Mouse (Mus musculus) midbrain, embryonic 11.5 days (tissue): Measurements from ENCODE around the gene Pdhx. TPM values are rescaled to one million over a fixed set of nuclear protein-coding genes. Genes with fewer than 3 reads are reported as not detected.

Experiments
- ATAC-seq: fragments of 200-750 bp; cut with Nextera tagmentation; 2 replicates; pipeline ENCODE4 v1.8.0; 2017; ENCODE audit warnings: moderate TSS enrichment, moderate library complexity; ENCODE audit not compliant: low FRiP score
- DNase-seq: peaks from one replicate; pipeline ENCODE4 v3.0.0; 2015; ENCODE audit warnings: low spot score; ENCODE audit errors: missing footprints
- H3K27ac ChIP-seq: fragments of 300-500 bp; sonication (generic); 2 replicates; pipeline ENCODE4 v1.5.1; 2014; ENCODE audit warnings: low read depth, low read length
- H3K27me3 ChIP-seq: fragments of 300-500 bp; sonication (generic); 2 replicates; pipeline ENCODE4 v1.6.1; 2014; ENCODE audit warnings: mild to moderate bottlenecking, low read length, moderate library complexity, mixed read lengths; ENCODE audit not compliant: control insufficient read depth, insufficient read depth
- H3K36me3 ChIP-seq: fragments of 300-500 bp; sonication (generic); 2 replicates; pipeline ENCODE4 v1.6.1; 2014; ENCODE audit warnings: mild to moderate bottlenecking, low read length, moderate library complexity, mixed read lengths; ENCODE audit not compliant: control insufficient read depth, insufficient read depth
- H3K4me1 ChIP-seq: fragments of 300-500 bp; sonication (generic); 2 replicates; pipeline ENCODE4 v1.6.1; 2014; ENCODE audit warnings: low read length; ENCODE audit not compliant: control insufficient read depth, insufficient read depth
- H3K4me2 ChIP-seq: fragments of 300-500 bp; sonication (generic); 2 replicates; pipeline ENCODE4 v1.6.1; 2014; ENCODE audit warnings: mild to moderate bottlenecking, moderate library complexity
- H3K4me3 ChIP-seq: fragments of 300-500 bp; sonication (generic); 2 replicates; pipeline ENCODE4 v1.5.1; 2014; ENCODE audit warnings: low read depth, low read length
- H3K9ac ChIP-seq: fragments of 300-500 bp; sonication (generic); 2 replicates; pipeline ENCODE4 v1.6.1; 2014; ENCODE audit warnings: low read length
- H3K9me3 ChIP-seq: fragments of 300-500 bp; sonication (generic); 2 replicates; pipeline ENCODE4 v1.6.1; 2016; ENCODE audit warnings: low read length; ENCODE audit not compliant: control insufficient read depth
- WGBS: fragments of 180-500 bp; shearing (Covaris S2); extraction: QIAGEN DNeasy Blood & Tissue Kit; methylation state at CpG from one replicate; pipeline ENCODE4 v1.1.7; 2014; 5-methylcytosine and 5-hydroxymethylcytosine counted together
- polyA plus RNA-seq: library from polyadenylated mRNA; unstranded; fragments of >200 nt; fragmentation: Nextera tagmentation; extraction: Ambion mirVana; gene quantifications from 2 replicates; pipeline ENCODE4 v1.2.1, GENCODE M21; 2014

Pdhx gene
- polyA plus RNA-seq, 1 experiment from 2014 or later = 54.4 TPM

GRCm38 (mm10) chr2:102972575-102972974, 100.7 kb downstream of the Pdhx start:
- Histone ChIP-seq H3K9me3 (no peaks in the 10 kb centered on the region), H3K27me3 (no peaks in the 10 kb centered on the region), H3K27ac (no peak overlapping the region), H3K4me1 (no peaks in the 10 kb centered on the region), H3K4me2 (no peak overlapping the region), H3K36me3 (no peaks in the 10 kb centered on the region), H3K9ac (no peak overlapping the region), H3K4me3 (no peak overlapping the region)
- ATAC-seq (no peak), DNase-seq (no peak)
- 71% methylated on average over 5 of the region's 5 CpGs for WGBS

DNA sequence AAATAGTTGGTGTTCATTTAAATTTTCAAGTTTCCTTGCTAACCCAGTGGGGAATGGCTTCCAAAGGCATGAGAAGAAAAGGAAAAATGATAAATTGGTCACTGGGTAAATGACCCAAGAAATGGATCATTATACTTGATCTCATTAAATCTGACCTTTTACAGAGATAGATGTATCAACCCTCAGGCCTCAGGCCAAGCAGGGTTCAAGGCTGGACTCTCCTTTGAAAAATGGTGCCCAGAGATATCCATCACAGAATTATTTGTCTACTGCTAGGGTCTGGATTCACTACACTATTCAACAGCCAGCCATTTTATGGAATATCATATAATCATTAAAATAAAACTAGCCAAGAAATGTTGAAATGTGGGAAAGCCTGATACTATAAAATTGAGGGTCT, 101.4 kb downstream of the Pdhx start:
- H3K27me3 ChIP-seq = no peaks in the 10 kb centered on the region
- H3K4me3 ChIP-seq = no peak overlapping the region
- ATAC-seq (no peak), DNase-seq (no peak)
- no peaks in the 10 kb centered on the region for H3K4me1 ChIP-seq
- H3K27ac ChIP-seq = no peak overlapping the region
- H3K36me3 ChIP-seq = no peaks in the 10 kb centered on the region
- no peak overlapping the region for H3K4me2 ChIP-seq
- no peak overlapping the region for H3K9ac ChIP-seq
- H3K9me3 ChIP-seq = no peaks in the 10 kb centered on the region

Other genes starting within 250 kb of the Pdhx start
- gene Cd44, start 171.8 kb downstream of the Pdhx start, polyA plus RNA-seq = 3.0 and 3.4 TPM in 2 replicates
- 60.0 and 61.8 TPM in 2 replicates for gene Apip, start 162 bp upstream of the Pdhx start, polyA plus RNA-seq
- gene Ehf, start 229.8 kb upstream of the Pdhx start, polyA plus RNA-seq = not detected in 2 replicates